Mouse (Mus musculus): ENCODE data around the gene Ankrd39.
A peak's percentile ranks its signal among the peaks of the same experiment; 100 is the strongest.

The Ankrd39 gene

GRCm38 (mm10) chr1:36572709-36573108 is 25.5 kb upstream of the Ankrd39 start:
- no peak for DNase-seq (ENCODE audit: low read depth, low spot score)

DNA sequence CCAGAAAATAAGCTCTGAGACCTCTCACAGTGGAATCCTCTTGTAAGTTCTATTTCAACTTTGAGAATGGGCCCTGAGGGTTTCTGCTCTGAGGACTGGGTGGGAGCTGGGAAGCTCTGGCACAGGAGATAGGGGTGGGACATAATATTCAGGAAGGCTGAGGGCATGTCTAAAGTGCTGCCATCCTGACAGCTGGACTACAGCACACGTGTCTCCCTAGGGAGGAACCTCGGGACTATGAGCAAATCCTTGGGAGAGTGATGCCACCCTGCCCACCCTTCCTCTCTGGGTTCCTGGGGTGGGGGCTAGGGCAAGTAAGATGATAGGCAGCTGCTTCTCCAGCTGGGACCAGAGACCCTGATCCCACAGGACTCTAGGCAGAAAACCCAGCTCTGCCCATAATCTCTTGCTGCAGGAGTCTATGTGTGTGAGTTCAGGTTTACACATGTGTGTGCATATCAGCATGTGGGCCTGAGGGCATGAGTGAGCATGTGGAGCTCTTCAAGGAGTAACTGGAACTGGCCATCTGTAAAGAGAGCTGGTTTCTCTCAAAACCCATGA is 25.0 kb upstream of the Ankrd39 start:
- no peak for DNase-seq (ENCODE audit: low read depth, low spot score)

DNA sequence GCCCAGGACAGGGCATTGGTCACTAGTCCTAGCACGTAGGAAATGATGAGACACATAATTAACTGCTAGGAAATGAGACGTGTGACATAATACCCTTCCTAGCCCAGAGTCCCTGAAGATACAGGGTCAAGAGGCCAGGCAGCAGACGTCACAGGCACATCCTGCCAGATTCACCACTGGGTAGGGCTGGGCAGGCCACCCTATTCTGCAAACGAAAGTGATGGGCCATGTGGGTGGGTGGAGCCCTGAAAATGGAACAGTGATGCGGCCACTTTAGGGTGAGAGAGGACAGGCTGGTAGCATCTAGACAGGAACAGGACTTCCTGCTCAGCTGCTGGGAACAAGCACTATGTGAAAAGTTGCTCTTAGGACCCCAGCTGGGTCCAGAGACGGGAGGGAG is 24.4 kb upstream of the Ankrd39 start:
- DNase-seq (ENCODE audit: low read depth, low spot score): no peak

DNA sequence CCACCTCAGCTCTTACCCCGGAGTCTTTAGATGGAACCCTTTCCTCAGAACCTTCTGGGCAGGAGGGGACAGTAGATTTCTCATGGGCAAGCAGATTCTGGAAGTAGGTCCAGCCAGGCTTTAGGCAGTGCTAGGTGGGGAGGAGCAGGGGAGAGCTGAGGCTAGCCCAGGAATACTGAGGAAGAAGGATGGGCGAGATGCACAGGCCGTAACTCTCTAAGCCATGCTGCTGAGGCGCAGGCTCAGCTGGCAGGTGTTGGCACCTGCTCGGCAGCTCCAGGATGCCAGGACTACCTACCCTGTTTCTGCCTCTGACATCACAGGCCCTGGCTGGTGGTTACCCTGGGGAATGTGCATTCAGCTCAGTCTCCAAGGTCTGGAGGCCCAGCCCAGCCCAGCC is 23.1 kb upstream of the Ankrd39 start:
- no peak for DNase-seq (ENCODE audit: low read depth, low spot score)

- DNase-seq (ENCODE audit: low read depth, low spot score): no peak
These were observed 22.5 kb upstream of the Ankrd39 start for GRCm38 (mm10) chr1:36569694-36570276.

DNA sequence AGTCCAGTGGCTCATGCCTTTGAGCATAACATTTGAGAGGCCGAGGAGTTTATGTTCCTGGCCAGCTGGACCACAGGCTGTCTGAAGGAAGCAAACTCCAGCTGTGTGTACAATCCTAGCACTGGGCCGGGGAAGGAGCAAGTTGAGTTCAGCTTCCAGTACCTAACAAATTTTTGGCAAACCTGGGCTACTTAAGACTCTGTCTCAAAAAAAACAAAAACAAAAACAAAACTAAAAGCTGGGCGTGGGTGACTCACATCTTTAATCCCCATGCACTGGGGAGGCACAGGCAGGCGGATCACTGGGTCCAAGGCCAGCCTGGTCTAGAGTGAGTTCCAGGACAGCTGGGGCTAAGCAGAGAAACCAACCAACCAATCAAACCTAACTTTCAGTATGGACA is 21.5 kb upstream of the Ankrd39 start:
- no peak for DNase-seq (ENCODE audit: low read depth, low spot score)

DNA sequence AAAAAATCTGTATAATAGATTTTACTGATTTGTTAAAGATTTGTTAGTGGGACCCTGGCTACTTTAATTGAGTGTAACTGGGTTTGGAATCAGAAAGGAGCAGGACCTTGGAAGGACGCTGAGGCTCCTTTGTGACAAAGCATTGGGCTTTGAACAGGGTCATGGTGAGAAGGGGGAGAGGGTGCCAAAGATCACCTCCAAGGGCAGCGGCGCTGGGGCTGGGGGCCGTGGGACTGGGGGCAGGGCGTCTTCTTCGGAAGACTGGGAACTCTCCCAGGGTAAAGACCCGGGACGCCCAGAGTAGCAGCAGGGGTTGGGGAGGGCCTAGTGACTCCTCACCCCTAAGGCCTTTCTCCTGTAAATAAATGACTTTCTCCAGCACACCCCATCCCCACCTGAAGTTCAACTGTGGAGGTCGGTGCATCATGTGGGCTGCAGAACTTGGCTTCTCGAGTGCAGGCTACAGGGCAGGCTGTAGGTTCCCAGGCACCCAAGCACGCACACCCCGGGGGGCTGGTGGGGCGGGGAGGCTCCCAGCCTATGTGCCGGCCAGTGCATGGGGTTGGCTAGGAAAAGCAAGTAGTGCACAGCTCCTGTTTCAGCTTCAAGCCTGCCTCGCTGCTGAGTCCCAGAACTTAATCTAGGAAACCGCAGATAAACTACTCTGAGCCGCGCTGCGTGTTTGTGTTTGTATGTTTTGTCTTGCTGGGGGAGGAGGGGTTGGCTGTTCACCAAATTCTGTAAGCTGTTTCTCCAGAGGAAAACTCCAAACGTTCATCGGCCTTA is 20.8 kb upstream of the Ankrd39 start:
- no peak for DNase-seq (ENCODE audit: low read depth, low spot score)

- DNase-seq (ENCODE audit: low read depth, low spot score): no peak
These were observed 19.2 kb upstream of the Ankrd39 start for GRCm38 (mm10) chr1:36566425-36566824.

DNA sequence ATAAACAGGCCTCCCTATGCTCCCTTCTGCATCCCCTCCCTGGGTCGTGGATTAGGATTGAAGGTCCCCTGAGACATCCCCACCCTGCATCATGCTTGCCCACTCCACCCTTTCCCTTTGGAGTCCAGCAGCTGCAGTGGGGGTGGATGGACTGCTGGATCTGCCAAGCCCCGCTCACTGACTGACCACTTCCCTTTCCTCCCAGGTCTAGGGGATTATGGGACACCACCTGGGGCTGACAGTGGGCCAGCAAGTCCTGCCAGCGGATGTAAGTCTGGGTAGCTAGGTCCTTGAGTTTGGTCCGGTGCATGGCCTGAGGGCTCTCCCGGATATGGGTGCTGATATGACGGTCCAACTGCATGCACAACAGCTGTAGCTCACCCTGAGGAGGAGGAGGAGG is 16.9 kb upstream of the Ankrd39 start:
- DNase-seq (ENCODE audit: low read depth, low spot score): no peak

DNA sequence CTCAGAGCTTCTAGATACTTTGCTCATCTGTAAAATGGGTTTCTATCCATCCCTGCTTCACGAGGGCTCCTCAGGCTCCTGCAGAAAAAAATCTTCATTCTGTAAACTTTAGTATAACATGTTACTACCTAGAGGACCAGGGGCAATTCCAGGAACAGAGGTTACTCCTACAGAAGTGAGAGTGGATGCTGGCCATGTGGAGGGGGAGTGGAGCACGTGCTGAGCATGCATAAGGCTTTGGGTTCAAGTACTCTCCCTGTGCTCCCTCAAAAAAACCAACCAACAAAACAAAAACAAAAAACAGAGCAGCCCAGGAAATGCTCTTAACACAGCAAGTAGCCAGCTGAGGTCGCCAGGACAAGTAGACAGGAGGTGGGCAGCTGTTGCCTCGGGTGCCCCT is 16.4 kb upstream of the Ankrd39 start:
- DNase-seq (ENCODE audit: low read depth, low spot score): no peak

DNA sequence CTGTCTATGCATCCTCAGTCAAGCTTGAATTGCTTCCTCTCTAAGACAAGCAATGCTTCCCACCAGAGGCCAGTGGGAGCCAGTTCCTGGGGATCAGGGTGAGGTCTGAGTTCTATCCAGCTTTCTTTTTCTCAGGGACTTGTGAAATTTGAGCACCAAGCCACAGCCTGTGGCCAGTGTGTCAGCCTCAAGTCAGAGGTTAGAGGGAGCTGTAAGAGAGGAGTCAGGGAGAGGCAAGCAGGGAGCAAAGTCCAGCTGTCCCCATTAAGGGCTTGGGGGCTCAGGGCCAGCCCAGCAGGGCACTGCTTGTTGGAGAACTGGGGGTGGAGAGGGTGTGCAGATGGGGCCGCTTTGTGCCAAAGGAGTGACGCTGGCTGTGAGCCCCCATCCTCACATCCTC is 16.0 kb upstream of the Ankrd39 start:
- DNase-seq (ENCODE audit: low read depth, low spot score): no peak

DNA sequence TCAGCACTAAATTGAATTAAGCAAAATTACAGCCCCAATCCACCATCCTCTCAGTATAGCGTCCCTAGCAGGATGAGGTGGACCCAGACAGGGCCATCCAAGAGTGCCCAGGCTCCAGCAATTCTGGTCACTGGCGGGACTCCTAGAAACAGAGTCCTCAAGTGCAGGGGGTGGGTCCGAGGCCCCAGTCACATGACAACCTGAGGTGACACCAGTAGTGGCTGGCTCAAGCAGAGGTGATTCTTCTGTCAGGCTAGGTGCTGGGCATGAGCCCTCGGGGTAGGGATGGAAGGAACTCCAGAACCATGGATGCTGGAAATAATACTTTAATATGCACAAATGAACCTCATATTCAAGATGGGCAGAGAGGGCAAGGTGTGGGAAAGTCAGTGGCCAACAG is 15.1 kb upstream of the Ankrd39 start:
- DNase-seq (ENCODE audit: low read depth, low spot score): no peak

- DNase-seq (ENCODE audit: low read depth, low spot score): no peak
These were observed 13.7 kb upstream of the Ankrd39 start for GRCm38 (mm10) chr1:36560903-36561302.

- no peak for DNase-seq (ENCODE audit: low read depth, low spot score)
These were observed 12.6 kb upstream of the Ankrd39 start for GRCm38 (mm10) chr1:36559888-36560287.

DNA sequence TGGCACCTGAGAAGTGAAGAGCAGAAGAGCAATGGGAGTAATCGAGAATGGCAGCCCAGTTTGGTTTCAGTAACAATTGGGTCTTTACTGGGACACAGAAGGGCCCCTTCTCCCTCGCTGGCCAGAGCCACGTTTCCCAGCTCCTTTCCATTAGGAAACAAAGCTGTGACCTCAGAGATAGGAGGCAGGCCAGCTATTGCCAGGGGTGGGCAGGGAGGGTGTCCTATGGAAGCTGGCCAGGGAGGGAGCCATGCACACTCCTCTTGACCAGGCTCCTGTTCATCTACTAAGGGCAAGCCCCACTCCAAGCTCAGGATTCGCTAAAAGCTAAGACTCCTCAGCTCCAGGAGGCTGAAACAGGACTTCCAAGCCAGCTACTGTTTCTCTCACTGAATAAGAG is 12.0 kb upstream of the Ankrd39 start:
- no peak for DNase-seq (ENCODE audit: low read depth, low spot score)

- peak; percentile 48 for DNase-seq (ENCODE audit: low read depth, low spot score)
These were observed 11.1 kb upstream of the Ankrd39 start, which contains the start of gene Sema4c for GRCm38 (mm10) chr1:36558031-36558993. Sema4c (minus strand) TSS chr1:36558349.

- DNase-seq (ENCODE audit: low read depth, low spot score): peak; percentile 40
These were observed 10.3 kb upstream of the Ankrd39 start for GRCm38 (mm10) chr1:36557457-36558011.

GRCm38 (mm10) chr1:36556553-36557456 is 9.6 kb upstream of the Ankrd39 start:
- peak; percentile 83 for DNase-seq (ENCODE audit: low read depth, low spot score)

DNA sequence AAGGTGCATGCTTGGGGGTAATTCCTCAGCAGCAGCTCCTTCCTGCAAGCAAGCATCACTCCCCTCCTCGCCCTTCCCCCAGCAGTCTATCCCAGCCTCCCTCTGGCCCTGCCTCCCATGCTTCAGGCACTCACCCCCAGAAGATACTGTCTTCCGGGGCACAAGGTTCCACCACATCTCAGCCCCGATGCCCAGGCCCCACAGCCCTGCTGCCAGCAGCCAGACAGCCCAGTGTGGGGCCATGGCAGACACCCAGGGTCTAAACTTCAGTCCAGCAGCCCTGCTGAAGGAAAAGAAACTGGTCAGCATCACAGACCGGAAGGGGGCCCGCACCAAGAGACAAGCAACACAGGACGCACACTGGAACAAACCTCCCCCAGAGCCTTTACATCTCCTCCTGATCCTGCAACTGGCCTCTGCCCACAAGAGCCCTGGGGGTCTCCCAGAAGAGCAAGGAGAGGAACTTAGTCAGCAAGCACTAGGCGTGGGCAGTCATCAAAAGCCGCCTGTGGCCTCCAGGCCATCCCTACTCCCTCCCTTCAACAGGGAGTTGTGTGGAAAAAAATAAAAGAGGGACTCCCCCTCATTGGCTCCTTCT is 8.7 kb upstream of the Ankrd39 start:
- DNase-seq (ENCODE audit: low read depth, low spot score): no peak

Measured in retina, postnatal 7 days (tissue).